Mouse (Mus musculus) kidney, embryonic 15.5 days (tissue): ENCODE results near the gene Naa35. TPM values are rescaled to one million over a fixed set of nuclear protein-coding genes. Genes with fewer than 3 reads are reported as not detected.
"Not testable (repeated sequence)": the region's sequence is repeated elsewhere in the genome, so short reads cannot be mapped to it uniquely, and the experiment has no call there.

Experiments
- ATAC-seq: fragments of 200-750 bp; cut with Nextera tagmentation; replicated peaks from 2 replicates; pipeline ENCODE4 v1.8.0; 2017; ENCODE audit warnings: moderate TSS enrichment; ENCODE audit not compliant: low FRiP score
- H3K27ac ChIP-seq: fragments of 300-500 bp; sonication (generic); 2 replicates; pipeline ENCODE4 v1.5.1; 2015; ENCODE audit warnings: mild to moderate bottlenecking, inconsistent platforms
- H3K27me3 ChIP-seq: fragments of 300-500 bp; sonication (generic); 2 replicates; pipeline ENCODE4 v1.6.1; 2015; ENCODE audit warnings: inconsistent platforms
- H3K36me3 ChIP-seq: fragments of 300-500 bp; sonication (generic); 2 replicates; pipeline ENCODE4 v1.6.1; 2015; ENCODE audit warnings: inconsistent platforms
- H3K4me1 ChIP-seq: fragments of 300-500 bp; sonication (generic); 2 replicates; pipeline ENCODE4 v1.6.1; 2015; ENCODE audit warnings: inconsistent platforms
- H3K4me2 ChIP-seq: fragments of 300-500 bp; sonication (generic); 2 replicates; pipeline ENCODE4 v1.6.1; 2015; ENCODE audit warnings: moderate library complexity, mild to moderate bottlenecking, inconsistent platforms
- H3K4me3 ChIP-seq: fragments of 300-500 bp; sonication (generic); replicated peaks from 2 replicates; pipeline ENCODE4 v1.5.1; 2015; ENCODE audit warnings: mild to moderate bottlenecking, inconsistent platforms
- H3K9ac ChIP-seq: fragments of 300-500 bp; sonication (generic); 2 replicates; pipeline ENCODE4 v1.6.1; 2015; ENCODE audit warnings: mild to moderate bottlenecking, inconsistent platforms
- H3K9me3 ChIP-seq: fragments of 300-500 bp; sonication (generic); replicated peaks from 2 replicates; pipeline ENCODE4 v1.6.1; 2016; ENCODE audit warnings: inconsistent platforms
- WGBS: fragments of 180-500 bp; shearing (Covaris S2); methylation state at CpG from one replicate; pipeline ENCODE4 v1.1.7; 2015; ENCODE audit warnings: mixed read lengths; 5-methylcytosine and 5-hydroxymethylcytosine counted together
- polyA plus RNA-seq: library from polyadenylated mRNA; unstranded; fragments of >200 nt; fragmentation: Nextera tagmentation; extraction: Ambion mirVana; gene quantifications from 2 replicates; pipeline ENCODE4 v1.2.1, GENCODE M21; 2015

Naa35 gene
- polyA plus RNA-seq, 1 experiment from 2014 or later = 101 TPM

GRCm38 (mm10) chr13:59585648-59586005, 568 bp downstream of the Naa35 start:
- Histone ChIP-seq H3K27me3 (no peaks in the 10 kb centered on the region), H3K36me3 (peaks cover 33% of the 10 kb centered on the region), H3K4me3 (peak overlapping the region; percentile 76), H3K4me1 (peaks cover 30% of the 10 kb centered on the region), H3K4me2 (peak overlapping the region; percentile 73), H3K9me3 (no peaks in the 10 kb centered on the region), H3K9ac (peak overlapping the region; percentile 77), H3K27ac (peak overlapping the region; percentile 70)
- ATAC-seq = no peak
- WGBS = under 1% methylated on average over 28 of the region's 28 CpGs

DNA sequence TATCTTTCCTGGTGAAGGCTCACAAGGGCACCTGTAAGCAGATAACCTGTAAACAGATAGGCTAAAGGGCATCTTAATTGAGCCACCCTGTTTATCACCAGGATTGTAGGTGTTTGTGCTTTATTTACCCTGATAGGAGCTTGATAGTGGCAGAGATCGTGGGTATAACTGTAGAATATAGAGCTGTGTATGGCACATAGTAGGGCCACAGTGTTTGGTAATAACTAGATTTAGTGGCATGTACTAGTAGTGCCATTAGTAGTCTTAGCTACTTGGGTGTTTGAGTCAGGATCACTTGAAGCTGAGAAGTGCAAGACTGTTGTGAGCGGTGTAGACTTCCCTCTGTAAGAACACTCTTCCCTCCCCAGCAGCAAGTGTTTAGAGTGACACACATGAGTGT, 2.1 kb downstream of the Naa35 start:
- H3K36me3 ChIP-seq = peaks cover 49% of the 10 kb centered on the region
- peaks cover 30% of the 10 kb centered on the region for H3K4me1 ChIP-seq
- H3K27ac ChIP-seq = no peak overlapping the region
- no peaks in the 10 kb centered on the region for H3K9me3 ChIP-seq
- 93% methylated on average over 2 of the region's 2 CpGs for WGBS
- H3K4me3 ChIP-seq = no peak overlapping the region
- H3K9ac ChIP-seq = 0 out of 2 replicates have a peak overlapping the region, but pooled peaks have one; percentile 1
- no peaks in the 10 kb centered on the region for H3K27me3 ChIP-seq
- no peak overlapping the region for H3K4me2 ChIP-seq
- no peak for ATAC-seq

DNA sequence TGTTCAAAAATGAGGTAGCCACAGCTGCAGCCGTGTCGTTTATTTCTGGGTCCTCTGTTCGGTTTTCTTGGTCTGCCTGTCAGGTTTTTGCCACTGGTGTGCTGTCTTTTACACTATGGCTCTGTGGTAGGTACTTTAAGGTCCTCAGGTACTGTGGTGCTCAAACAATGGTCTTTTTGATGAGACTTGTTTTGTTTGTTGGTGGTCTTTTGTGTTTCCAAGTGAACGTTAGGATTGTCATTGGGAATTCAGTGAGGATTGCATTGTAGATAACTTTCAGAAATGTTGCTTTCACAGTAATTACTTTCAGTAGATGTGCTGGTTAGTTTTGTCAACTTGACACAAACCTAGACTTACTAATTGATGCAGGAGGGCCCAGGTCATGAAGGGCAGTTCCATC, 4.6 kb downstream of the Naa35 start:
- H3K27me3 ChIP-seq = no peaks in the 10 kb centered on the region
- H3K4me3 ChIP-seq = no peak overlapping the region
- H3K9ac ChIP-seq = no peak overlapping the region
- H3K4me2 ChIP-seq = no peak overlapping the region
- peaks cover 21% of the 10 kb centered on the region for H3K4me1 ChIP-seq
- ATAC-seq = no peak
- peaks cover 72% of the 10 kb centered on the region for H3K36me3 ChIP-seq
- H3K27ac ChIP-seq = no peak overlapping the region
- no peaks in the 10 kb centered on the region for H3K9me3 ChIP-seq
- WGBS = 86% methylated on average over 4 of the region's 4 CpGs

- H3K27me3 ChIP-seq = no peaks in the 10 kb centered on the region
- H3K9ac ChIP-seq = no peak overlapping the region
- no peaks in the 10 kb centered on the region for H3K9me3 ChIP-seq
- ATAC-seq = no peak
- H3K27ac ChIP-seq = no peak overlapping the region
- H3K4me2 ChIP-seq = no peak overlapping the region
- no peak overlapping the region for H3K4me3 ChIP-seq
- peaks cover 77% of the 10 kb centered on the region for H3K36me3 ChIP-seq
- peaks cover 21% of the 10 kb centered on the region for H3K4me1 ChIP-seq
- 89% methylated on average over 4 of the region's 4 CpGs for WGBS
Measured at GRCm38 (mm10) chr13:59590691-59591090, 5.6 kb downstream of the Naa35 start.

- not testable (repeated sequence) for H3K9ac ChIP-seq, ATAC-seq, H3K27ac ChIP-seq, H3K9me3 ChIP-seq, H3K27me3 ChIP-seq, H3K4me2 ChIP-seq, H3K4me1 ChIP-seq, H3K4me3 ChIP-seq
- peaks cover 89% of the 10 kb centered on the region for H3K36me3 ChIP-seq
- WGBS = 86% methylated on average over 3 of the region's 3 CpGs
Measured at GRCm38 (mm10) chr13:59592058-59592457, 7.0 kb downstream of the Naa35 start.

GRCm38 (mm10) chr13:59592630-59593029, 7.6 kb downstream of the Naa35 start:
- Histone ChIP-seq H3K4me3 (no peak overlapping the region), H3K36me3 (peaks cover 85% of the 10 kb centered on the region), H3K9me3 (no peaks in the 10 kb centered on the region), H3K27me3 (no peaks in the 10 kb centered on the region), H3K27ac (no peak overlapping the region), H3K9ac (no peak overlapping the region), H3K4me2 (no peak overlapping the region), H3K4me1 (peaks cover 5% of the 10 kb centered on the region)
- 90% methylated on average over 1 of the region's 1 CpGs for WGBS
- no peak for ATAC-seq

- Histone ChIP-seq H3K4me2 (no peak overlapping the region), H3K36me3 (peaks cover 84% of the 10 kb centered on the region), H3K27me3 (no peaks in the 10 kb centered on the region), H3K4me3 (no peak overlapping the region), H3K27ac (no peak overlapping the region), H3K9me3 (no peaks in the 10 kb centered on the region), H3K4me1 (peaks cover 3% of the 10 kb centered on the region; the same call in 1 of the 2 replicates), H3K9ac (no peak overlapping the region)
- 95% methylated on average over 5 of the region's 5 CpGs for WGBS
- ATAC-seq = no peak
Measured at GRCm38 (mm10) chr13:59603096-59603495, 18.0 kb downstream of the Naa35 start.

DNA sequence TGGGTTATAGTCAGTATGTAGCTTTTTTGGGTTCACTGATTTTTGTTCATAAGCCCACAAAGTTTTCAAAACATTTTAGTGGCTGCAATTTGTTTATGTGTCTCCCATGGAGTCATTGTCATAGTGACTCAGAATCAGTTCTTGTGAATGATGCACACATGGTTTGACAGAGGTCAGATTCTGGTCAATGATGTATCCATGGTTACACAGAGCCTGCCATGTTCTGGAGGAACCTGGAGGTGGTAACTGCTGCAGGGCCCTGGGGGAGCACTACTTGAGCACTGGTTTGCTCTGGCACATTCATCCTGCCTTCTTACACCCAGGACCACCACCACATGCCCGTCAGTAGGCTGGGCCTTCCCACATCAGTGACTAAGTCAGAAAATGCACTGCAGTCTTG, 19.5 kb downstream of the Naa35 start:
- peaks cover 92% of the 10 kb centered on the region for H3K36me3 ChIP-seq

GRCm38 (mm10) chr13:59605221-59605922, 20.3 kb downstream of the Naa35 start:
- H3K27ac ChIP-seq = no peak overlapping the region

More for the DNA sequence above, 19.5 kb downstream of the Naa35 start:
- H3K4me3 ChIP-seq = no peak overlapping the region
- H3K27ac ChIP-seq = no peak overlapping the region
- no peaks in the 10 kb centered on the region for H3K27me3 ChIP-seq
- no peaks in the 10 kb centered on the region for H3K9me3 ChIP-seq
- H3K9ac ChIP-seq = no peak overlapping the region
- no peak for ATAC-seq
- H3K4me1 ChIP-seq = peaks cover 3% of the 10 kb centered on the region; the same call in 1 of the 2 replicates
- no peak overlapping the region for H3K4me2 ChIP-seq
- 85% methylated on average over 1 of the region's 1 CpGs for WGBS

DNA sequence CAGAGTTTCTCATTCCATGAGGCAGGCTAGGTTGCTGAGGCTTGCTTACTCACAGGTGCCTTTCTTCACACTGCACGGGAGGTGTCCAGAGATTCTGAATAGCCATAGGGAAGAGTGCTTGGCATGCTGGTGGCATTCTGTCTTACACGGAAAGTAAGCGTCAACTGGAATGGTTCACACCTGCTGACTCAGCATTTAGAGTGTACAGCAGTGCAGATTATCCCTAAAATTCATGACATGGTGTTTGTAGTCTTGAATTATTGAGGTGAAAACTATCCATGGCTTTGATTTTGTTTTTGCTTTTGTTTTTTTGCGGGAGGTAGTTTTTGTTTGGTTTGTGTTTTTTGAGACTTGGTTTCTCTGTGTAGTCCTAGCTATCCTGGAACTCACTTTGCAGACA, 24.8 kb downstream of the Naa35 start:
- Histone ChIP-seq H3K4me3 (no peak overlapping the region), H3K27ac (no peak overlapping the region), H3K4me2 (no peak overlapping the region), H3K9ac (no peak overlapping the region), H3K4me1 (no peaks in the 10 kb centered on the region), H3K9me3 (no peaks in the 10 kb centered on the region), H3K36me3 (peaks cover 92% of the 10 kb centered on the region), H3K27me3 (no peaks in the 10 kb centered on the region)
- ATAC-seq = no peak
- WGBS = 92% methylated on average over 4 of the region's 4 CpGs

More at GRCm38 (mm10) chr13:59605221-59605922, 20.3 kb downstream of the Naa35 start:
- Histone ChIP-seq H3K4me3 (no peak overlapping the region), H3K4me1 (peaks cover 3% of the 10 kb centered on the region; the same call in 1 of the 2 replicates), H3K9ac (no peak overlapping the region), H3K4me2 (no peak overlapping the region), H3K36me3 (peaks cover 93% of the 10 kb centered on the region), H3K27me3 (no peaks in the 10 kb centered on the region), H3K9me3 (no peaks in the 10 kb centered on the region)
- ATAC-seq = no peak
- WGBS = 78% methylated on average over 10 of the region's 10 CpGs

GRCm38 (mm10) chr13:59610437-59610836, 25.4 kb downstream of the Naa35 start:
- Histone ChIP-seq H3K27ac (no peak overlapping the region), H3K27me3 (no peaks in the 10 kb centered on the region), H3K36me3 (peaks cover 92% of the 10 kb centered on the region), H3K4me1 (no peaks in the 10 kb centered on the region), H3K9ac (no peak overlapping the region), H3K4me2 (no peak overlapping the region), H3K9me3 (no peaks in the 10 kb centered on the region), H3K4me3 (no peak overlapping the region)
- WGBS = 92% methylated on average over 2 of the region's 2 CpGs
- no peak for ATAC-seq

- ATAC-seq = no peak
- Histone ChIP-seq H3K27ac (no peak overlapping the region), H3K36me3 (peaks cover 79% of the 10 kb centered on the region), H3K4me3 (no peak overlapping the region), H3K4me2 (no peak overlapping the region), H3K4me1 (no peaks in the 10 kb centered on the region), H3K9ac (no peak overlapping the region), H3K9me3 (no peaks in the 10 kb centered on the region), H3K27me3 (no peaks in the 10 kb centered on the region)
- 79% methylated on average over 4 of the region's 4 CpGs for WGBS
Measured at GRCm38 (mm10) chr13:59613868-59614267, 28.8 kb downstream of the Naa35 start.

- Histone ChIP-seq H3K27me3 (no peaks in the 10 kb centered on the region), H3K4me2 (no peak overlapping the region), H3K27ac (no peak overlapping the region), H3K4me3 (no peak overlapping the region), H3K4me1 (no peaks in the 10 kb centered on the region), H3K36me3 (peaks cover 75% of the 10 kb centered on the region), H3K9me3 (no peaks in the 10 kb centered on the region), H3K9ac (no peak overlapping the region)
- 89% methylated on average over 4 of the region's 4 CpGs for WGBS
- no peak for ATAC-seq
Measured at GRCm38 (mm10) chr13:59615152-59615551, 30.1 kb downstream of the Naa35 start.
